Mouse (Mus musculus) kidney, postnatal 25 days (tissue): ENCODE data around the gene Acrbp.
A peak's percentile ranks its signal among the peaks of the same experiment; 100 is the strongest.

ENCODE experiments used
- DNase-seq, 2 experiments: peaks; one replicate each; pipeline ENCODE4 v3.0.0; 2021; ENCODE audit warnings: mixed read lengths in 2 of 2

The Acrbp gene

GRCm38 (mm10) chr6:125099421-125099971 lies 50.0 kb downstream of the Acrbp start:
- DNase-seq, result peak; percentile 39 to 69

- DNase-seq, result no peak
Observed at GRCm38 (mm10) chr6:125101444-125101843, 52.0 kb downstream of the Acrbp start.

DNA sequence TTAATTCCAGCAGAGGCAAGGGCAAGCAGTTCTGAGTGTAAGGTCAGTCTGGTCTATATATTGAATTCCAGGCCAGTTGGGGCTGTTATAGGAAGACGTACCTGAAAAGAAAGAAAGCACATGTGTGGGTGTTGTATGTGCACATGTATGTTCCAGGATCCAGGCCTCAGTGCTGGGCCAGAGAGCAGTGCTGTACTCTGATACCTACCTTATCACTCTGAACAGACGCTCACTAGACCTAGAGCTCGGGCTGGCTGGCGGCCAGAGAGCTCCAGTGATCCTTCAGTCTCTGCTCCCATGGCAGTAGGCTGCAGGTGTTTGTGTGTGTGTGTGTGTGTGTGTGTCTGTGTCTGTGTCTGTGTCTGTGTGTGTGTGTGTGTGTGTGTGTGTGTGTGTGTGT lies 54.7 kb downstream of the Acrbp start:
- no peak for DNase-seq

DNA sequence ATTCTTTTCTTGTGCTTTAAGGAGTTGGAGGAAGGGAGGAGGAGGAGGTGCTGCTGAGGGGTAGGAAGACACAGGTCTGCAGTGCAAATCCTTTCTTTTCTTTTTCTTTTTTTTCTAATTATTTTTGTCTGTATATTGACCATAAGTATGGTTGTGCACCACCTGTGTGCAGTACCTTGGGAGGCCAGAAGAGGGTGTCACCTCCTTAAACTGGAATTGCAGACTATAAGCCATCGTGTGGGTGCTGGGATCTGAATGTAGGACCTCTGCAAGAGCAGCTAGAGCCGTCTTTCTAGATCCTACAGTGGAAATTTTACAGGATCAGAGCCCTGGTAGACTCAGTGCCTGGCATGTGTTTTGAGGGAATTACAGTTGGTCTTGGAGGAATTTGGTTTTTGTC lies 58.2 kb downstream of the Acrbp start:
- DNase-seq, result no peak

DNA sequence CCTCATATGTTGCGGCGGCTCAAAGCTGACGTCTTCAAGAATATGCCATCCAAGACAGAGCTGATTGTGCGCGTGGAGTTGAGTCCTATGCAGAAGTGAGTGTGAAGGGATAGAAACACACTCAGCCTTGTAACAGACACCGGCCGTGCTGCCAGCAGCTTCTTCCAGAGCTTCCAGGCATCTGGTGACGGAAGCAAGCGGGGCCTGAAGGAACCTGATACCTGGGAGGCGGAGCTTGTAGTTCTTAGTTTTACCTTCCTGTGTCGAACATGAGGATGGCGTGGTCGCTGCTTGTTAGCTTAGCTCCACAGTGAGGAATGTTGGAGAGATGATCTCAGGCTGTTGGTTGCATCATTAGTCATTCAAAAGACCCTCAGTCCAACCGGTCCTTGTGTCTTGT lies 59.9 kb downstream of the Acrbp start:
- DNase-seq, result no peak

GRCm38 (mm10) chr6:125110927-125111326 lies 61.4 kb downstream of the Acrbp start:
- peak in 1 of 2 experiments; percentile 74 for DNase-seq

GRCm38 (mm10) chr6:125112553-125112952 lies 63.1 kb downstream of the Acrbp start:
- no peak for DNase-seq
